Mouse (Mus musculus) kidney, adult 2 months (tissue): Measurements from ENCODE around the gene Adipor2.

Source experiments
- CTCF ChIP-seq: fragments of 200-500 bp; conservative IDR thresholded peaks from 2 replicates; pipeline ENCODE4 v1.5.1; 2011; ENCODE audit warnings: low read depth, mild to moderate bottlenecking, control low read depth, low read length, moderate library complexity, mixed read lengths; ENCODE audit not compliant: insufficient read depth, insufficient read length
- POLR2A ChIP-seq: fragments of 200-500 bp; IDR thresholded peaks from one replicate; pipeline ENCODE4 v1.6.1; 2011; ENCODE audit warnings: low read depth, low read length, control low read depth

DNA sequence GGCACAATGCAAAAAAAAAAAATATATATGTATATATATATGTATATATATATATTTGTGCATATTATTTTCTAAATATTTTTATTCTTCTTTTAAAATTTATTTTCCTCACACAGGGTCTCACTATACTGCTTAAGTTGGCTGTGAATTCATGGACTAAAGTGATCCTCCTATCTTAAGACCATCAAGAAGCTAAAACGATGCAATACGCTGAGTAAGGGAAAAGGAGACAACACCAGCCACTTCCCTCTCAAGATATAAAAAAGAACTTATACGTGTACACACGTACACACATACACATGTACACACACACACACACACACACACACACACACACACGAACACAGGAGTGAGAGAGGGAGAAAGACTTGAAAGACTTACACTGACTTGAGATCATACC is 53.9 kb downstream of the Adipor2 start:
- TF ChIP-seq CTCF, result no peak
- no peak for TF ChIP-seq POLR2A
